Mouse (Mus musculus): ENCODE measurements around the gene Zfp82.

DNA sequence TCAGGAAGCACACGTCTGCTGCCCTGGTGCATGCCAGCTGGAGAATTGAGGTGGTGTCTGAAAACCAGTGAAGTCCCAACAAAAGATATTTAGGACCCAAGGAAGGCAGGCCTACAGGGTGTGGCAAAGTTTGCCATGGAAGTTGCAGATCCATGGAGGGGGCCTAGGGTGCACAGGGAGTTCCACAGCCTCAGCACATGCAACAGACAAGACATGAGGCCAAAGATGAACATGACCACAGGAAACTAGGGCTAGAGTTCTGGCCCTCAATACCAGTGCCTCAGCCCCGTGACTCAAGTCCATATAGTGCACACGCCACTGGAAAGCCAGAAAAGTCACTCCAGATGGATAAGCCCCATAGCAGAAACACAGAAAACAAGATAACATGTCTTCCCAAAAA, 44.1 kb downstream of the Zfp82 start:
- TF ChIP-seq POLR2A (IDR thresholded peaks at IDR 0.05; ENCODE audit: control insufficient read depth in 1 of 2, insufficient read depth in 1 of 2, low read depth in 1 of 2, low read length in 2 of 2, poor library complexity in 1 of 2) (no peak), E2F4 (IDR thresholded peaks at IDR 0.05; ENCODE audit: borderline replicate concordance, low read depth, low read length) (no peak), POLR2AphosphoS5 (IDR thresholded peaks at IDR 0.05; ENCODE audit: borderline replicate concordance, low read depth, low read length) (no peak), EP300 (IDR thresholded peaks at IDR 0.05; ENCODE audit: low read depth in 1 of 2, low read length in 2 of 2) (no peak), MXI1 (IDR thresholded peaks at IDR 0.05; ENCODE audit: low read depth, low read length) (no peak), MEF2A (IDR thresholded peaks at IDR 0.05; ENCODE audit: extremely low read depth, insufficient replicate concordance, low read depth, low read length, poor library complexity, severe bottlenecking) (no peak), SMC3 (IDR thresholded peaks at IDR 0.05; ENCODE audit: low read depth, low read length) (no peak), SIN3A (IDR thresholded peaks at IDR 0.05; ENCODE audit: low read length) (no peak), USF1 (IDR thresholded peaks at IDR 0.05; ENCODE audit: low read depth, low read length) (no peak), CTCF (IDR thresholded peaks at IDR 0.05 in 2 of 3, conservative IDR thresholded peaks at IDR 0.05 in 1 of 3; ENCODE audit: control insufficient read depth in 1 of 3, insufficient read depth in 1 of 3, low read depth in 2 of 3, low read length in 3 of 3, poor library complexity in 1 of 3, severe bottlenecking in 1 of 3) (no peak), TBP (IDR thresholded peaks at IDR 0.05; ENCODE audit: low read depth, low read length) (no peak), MYC (IDR thresholded peaks at IDR 0.05; ENCODE audit: low read depth, low read length) (no peak), MAX (IDR thresholded peaks at IDR 0.05; ENCODE audit: low read length) (no peak)
